Mouse (Mus musculus) liver, postnatal 0 days (tissue): ENCODE data around the gene Rps4x. TPM values are rescaled to one million over a fixed set of nuclear protein-coding genes. Genes with fewer than 3 reads are reported as not detected.
A peak's percentile ranks its signal among the peaks of the same experiment; 100 is the strongest.

Experiments used
- ATAC-seq: fragments of 200-750 bp; cut with Nextera tagmentation; 2 replicates; pipeline ENCODE4 v1.8.0; 2017; ENCODE audit warnings: mild to moderate bottlenecking, moderate library complexity
- DNase-seq: peaks from one replicate; pipeline ENCODE4 v3.0.0-alpha.2; 2016
- H3K27ac ChIP-seq: fragments of 300-500 bp; sonication (generic); 2 replicates; pipeline ENCODE4 v1.5.1; 2014; ENCODE audit warnings: antibody characterized with exemption, moderate library complexity, mild to moderate bottlenecking, low read depth
- H3K27me3 ChIP-seq: fragments of 300-500 bp; sonication (generic); 2 replicates; pipeline ENCODE4 v1.6.1; 2014; ENCODE audit warnings: low read length, control low read depth, mixed read lengths; ENCODE audit not compliant: insufficient read depth
- H3K36me3 ChIP-seq: fragments of 300-500 bp; sonication (generic); replicated peaks from 2 replicates; pipeline ENCODE4 v1.6.1; 2014; ENCODE audit warnings: mild to moderate bottlenecking, control low read depth, low read length, moderate library complexity, mixed read lengths; ENCODE audit not compliant: insufficient read depth
- H3K4me1 ChIP-seq: fragments of 300-500 bp; sonication (generic); 2 replicates; pipeline ENCODE4 v1.6.1; 2014; ENCODE audit warnings: antibody characterized with exemption, mild to moderate bottlenecking, control low read depth; ENCODE audit not compliant: insufficient read depth
- H3K4me2 ChIP-seq: fragments of 300-500 bp; sonication (generic); 2 replicates; pipeline ENCODE4 v1.6.1; 2014; ENCODE audit warnings: low read depth, mild to moderate bottlenecking, low read length, moderate library complexity, mixed read lengths
- H3K4me3 ChIP-seq: fragments of 300-500 bp; sonication (generic); 2 replicates; pipeline ENCODE4 v1.5.1; 2014; ENCODE audit warnings: low read depth, low read length
- H3K9ac ChIP-seq: fragments of 300-500 bp; sonication (generic); replicated peaks from 2 replicates; pipeline ENCODE4 v1.6.1; 2014; ENCODE audit warnings: mild to moderate bottlenecking, moderate library complexity
- H3K9me3 ChIP-seq: fragments of 300-500 bp; sonication (generic); 2 replicates; pipeline ENCODE4 v1.6.1; 2016; ENCODE audit warnings: mild to moderate bottlenecking, control low read depth, low read length, mixed read lengths
- CTCF ChIP-seq: sonication (generic); IDR thresholded peaks from 2 replicates; pipeline ENCODE4 v1.5.1; 2016; ENCODE audit warnings: antibody characterized with exemption, low read depth
- WGBS: fragments of 180-500 bp; shearing (Covaris S2); extraction: QIAGEN DNeasy Blood & Tissue Kit; methylation state at CpG from one replicate; pipeline ENCODE4 v1.1.7; 2014; ENCODE audit not compliant: insufficient replicate concordance; 5-methylcytosine and 5-hydroxymethylcytosine counted together
- polyA plus RNA-seq: library from polyadenylated mRNA; unstranded; fragments of >200 nt; fragmentation: Nextera tagmentation; extraction: Ambion mirVana; gene quantifications from 2 replicates; pipeline ENCODE4 v1.2.1, GENCODE M21; 2015

Rps4x gene
- polyA plus RNA-seq, 1 experiment from 2014 or later, result 415 TPM

DNA sequence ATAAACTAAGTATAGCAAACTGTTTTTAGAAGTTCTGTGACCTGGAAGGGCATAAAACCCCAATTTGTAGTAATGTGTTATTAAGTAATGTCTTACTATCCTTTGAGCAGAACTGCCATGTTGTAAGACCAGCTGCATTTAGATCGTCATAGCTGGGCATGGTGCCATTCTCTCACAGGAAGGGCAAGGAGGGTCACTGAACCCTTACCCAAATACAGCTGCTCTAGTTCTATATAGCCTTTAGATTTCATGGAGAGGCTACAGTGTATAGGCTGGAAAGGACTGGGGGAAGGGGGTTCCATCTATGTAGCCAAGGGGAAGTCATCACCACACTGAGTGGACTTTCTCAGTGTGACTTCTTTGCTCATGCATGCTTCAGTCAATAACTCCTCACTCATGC is 48.0 kb downstream of the Rps4x start:
- no peak for TF ChIP-seq CTCF

More for the DNA sequence above, 48.0 kb downstream of the Rps4x start:
- Histone ChIP-seq H3K4me2 (no peak overlapping the region), H3K9ac (no peak overlapping the region), H3K27ac (no peak overlapping the region), H3K36me3 (peaks cover 6% of the 10 kb centered on the region; the same call in 1 of the 2 replicates), H3K27me3 (no peaks in the 10 kb centered on the region), H3K4me3 (no peak overlapping the region), H3K4me1 (no peaks in the 10 kb centered on the region), H3K9me3 (no peaks in the 10 kb centered on the region)
- WGBS, result 68% methylated on average over 1 of the region's 1 CpGs
- DNase-seq (peak; percentile 42), ATAC-seq (peak; percentile 65; the same call in 1 of the 2 replicates)

Other genes with a start within 250 kb of the Rps4x start
- gene Rtl5, start 118.1 kb downstream of the Rps4x start, polyA plus RNA-seq, result 0.22 and 0.32 TPM in 2 replicates
- gene Pin4, start 69.9 kb downstream of the Rps4x start, polyA plus RNA-seq, result 37.4 and 40.5 TPM in 2 replicates
- 2.5 and 3.2 TPM in 2 replicates for gene Ercc6l, start 32.3 kb downstream of the Rps4x start, polyA plus RNA-seq
- 0.74 and 0.78 TPM in 2 replicates for gene Cited1, start 62.8 kb upstream of the Rps4x start, polyA plus RNA-seq